Mouse (Mus musculus) limb, embryonic 14.5 days (tissue): ENCODE measurements around the gene Pmpcb. TPM values are rescaled to one million over a fixed set of nuclear protein-coding genes. Genes with fewer than 3 reads are reported as not detected.

Experiments
- ATAC-seq: fragments of 200-750 bp; cut with Nextera tagmentation; 2 replicates; pipeline ENCODE4 v1.8.0; 2017; ENCODE audit warnings: low read depth, moderate number of reproducible peaks, moderate TSS enrichment; ENCODE audit not compliant: low FRiP score
- DNase-seq: peaks from one replicate; pipeline ENCODE4 v3.0.0-alpha.2; 2015; ENCODE audit warnings: low spot score
- H3K27ac ChIP-seq: fragments of 300-500 bp; sonication (generic); replicated peaks from 2 replicates; pipeline ENCODE4 v1.5.1; 2014; ENCODE audit warnings: low read depth, mild to moderate bottlenecking, low read length, moderate library complexity, mixed read lengths
- H3K27me3 ChIP-seq: fragments of 300-500 bp; sonication (generic); 2 replicates; pipeline ENCODE4 v1.6.1; 2014; ENCODE audit warnings: low read length, mixed read lengths; ENCODE audit not compliant: control insufficient read depth, insufficient read depth
- H3K36me3 ChIP-seq: fragments of 300-500 bp; sonication (generic); 2 replicates; pipeline ENCODE4 v1.6.1; 2014; ENCODE audit warnings: mild to moderate bottlenecking, low read length, moderate library complexity, mixed read lengths; ENCODE audit not compliant: control insufficient read depth, insufficient read depth
- H3K4me1 ChIP-seq: fragments of 300-500 bp; sonication (generic); 2 replicates; pipeline ENCODE4 v1.6.1; 2014; ENCODE audit warnings: antibody characterized with exemption, low read length, mixed read lengths; ENCODE audit not compliant: control insufficient read depth, insufficient read depth
- H3K4me2 ChIP-seq: fragments of 300-500 bp; sonication (generic); replicated peaks from 2 replicates; pipeline ENCODE4 v1.6.1; 2014; ENCODE audit warnings: low read depth, mild to moderate bottlenecking, low read length, moderate library complexity; ENCODE audit not compliant: severe bottlenecking
- H3K4me3 ChIP-seq: fragments of 300-500 bp; sonication (generic); replicated peaks from 2 replicates; pipeline ENCODE4 v1.5.1; 2014; ENCODE audit warnings: low read length
- H3K9ac ChIP-seq: fragments of 300-500 bp; sonication (generic); 2 replicates; pipeline ENCODE4 v1.6.1; 2014; ENCODE audit warnings: mild to moderate bottlenecking, low read depth, low read length, moderate library complexity; ENCODE audit not compliant: severe bottlenecking
- H3K9me3 ChIP-seq: fragments of 300-500 bp; sonication (generic); 2 replicates; pipeline ENCODE4 v1.6.1; 2016; ENCODE audit warnings: low read length; ENCODE audit not compliant: control insufficient read depth
- POLR2A ChIP-seq: fragments of 200-500 bp; IDR thresholded peaks from 2 replicates; pipeline ENCODE4 v1.8.0; 2012; ENCODE audit warnings: inconsistent platforms, mild to moderate bottlenecking, moderate library complexity, borderline replicate concordance; ENCODE audit not compliant: insufficient read depth, insufficient read length; ENCODE audit errors: extremely low read depth
- WGBS: fragments of 180-500 bp; shearing (Covaris S2); extraction: QIAGEN DNeasy Blood & Tissue Kit; methylation state at CpG from one replicate; pipeline ENCODE4 v1.1.7; 2014; 5-methylcytosine and 5-hydroxymethylcytosine counted together
- polyA plus RNA-seq, 2 experiments: library from polyadenylated mRNA; depleted of rRNA in 1 of 2; stranded (reverse) in 1 of 2; unstranded in 1 of 2; fragments of >200 nt; fragmentation: Nextera tagmentation in 1 of 2; extraction: Ambion mirVana in 1 of 2; gene quantifications; 2 replicates each; pipeline versions ENCODE4 v1.2.1 to v1.2.3; 2012 to 2014

The Pmpcb gene
- polyA plus RNA-seq, 2 experiments, result 80.0 to 82.7 TPM

DNA sequence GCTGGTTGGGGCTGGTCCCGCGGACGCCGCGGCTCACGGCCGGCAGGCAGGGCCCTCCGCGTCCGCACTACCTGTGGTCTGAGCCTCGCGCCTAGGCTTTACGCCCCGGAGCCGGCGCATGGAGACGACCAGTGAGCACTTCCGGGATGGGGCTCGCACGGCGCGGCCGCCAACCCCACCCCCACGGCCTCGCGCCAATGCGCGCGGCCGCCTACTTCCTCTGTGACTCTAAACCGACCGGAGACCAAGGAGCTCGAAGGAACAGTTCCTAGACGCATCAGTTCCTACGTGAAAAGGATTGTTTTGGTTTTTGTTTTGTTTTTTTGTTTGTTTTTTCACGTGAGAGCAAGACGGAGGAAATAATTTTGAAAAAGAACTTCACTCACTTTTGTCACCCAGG, 48.1 kb downstream of the Pmpcb start, which contains the start of the genes Dnajc2 and Psmc2:
Dnajc2 (minus strand) TSS at position 199 of the 400 bp plus-strand sequence.
Psmc2 (plus strand) TSS at position 231 of the 400 bp plus-strand sequence.
- peak within 1 kb of the TSS; percentile 41; the same call in 1 of the 2 replicates for H3K27ac ChIP-seq
- under 1% methylated on average over 32 of the region's 37 CpGs for WGBS
- peak; percentile 94 for ATAC-seq

DNA sequence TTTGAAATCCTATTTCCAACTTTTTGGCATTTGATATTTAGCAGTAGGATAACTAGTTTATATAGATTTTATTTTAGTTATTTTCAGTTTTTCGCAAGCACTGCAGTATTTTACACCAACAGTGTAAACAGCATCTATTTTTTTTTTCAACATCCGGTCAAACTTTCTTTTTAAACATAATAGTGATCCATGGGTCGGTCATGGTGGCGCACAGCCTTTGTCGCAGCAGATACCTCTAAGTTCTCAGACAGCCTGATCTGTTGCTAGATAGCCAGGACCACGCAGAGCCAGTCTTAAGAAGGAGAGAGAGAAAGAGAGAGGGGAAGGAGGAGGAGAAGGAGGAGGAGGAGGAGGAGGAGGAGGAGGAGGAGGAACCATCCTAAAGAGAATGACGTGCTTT, 48.8 kb downstream of the Pmpcb start:
- TF ChIP-seq POLR2A, result no peak
- peak overlapping the region; percentile 72 for H3K4me2 ChIP-seq
- H3K4me3 ChIP-seq, result peak overlapping the region; percentile 97
- no peaks in the 10 kb centered on the region for H3K27me3 ChIP-seq
- ATAC-seq (no peak), DNase-seq (no peak)
- no peak overlapping the region for H3K9ac ChIP-seq
- no peak overlapping the region for H3K27ac ChIP-seq
- H3K4me1 ChIP-seq, result peaks cover 11% of the 10 kb centered on the region; the same call in 1 of the 2 replicates
- no peaks in the 10 kb centered on the region for H3K9me3 ChIP-seq
- peaks cover 26% of the 10 kb centered on the region for H3K36me3 ChIP-seq
- WGBS, result 81% methylated on average over 7 of the region's 7 CpGs

More for the DNA sequence above, 48.1 kb downstream of the Pmpcb start, which contains the start of the genes Dnajc2 and Psmc2:
- DNase-seq, result peak; percentile 92
- Histone ChIP-seq H3K27me3 (no peaks in the 10 kb centered on the region), H3K36me3 (peaks cover 32% of the 10 kb centered on the region), H3K9ac (peak within 1 kb of the TSS; percentile 72), H3K4me3 (peak within 1 kb of the TSS; percentile 97), H3K4me2 (peak within 1 kb of the TSS; percentile 87), H3K4me1 (peaks cover 11% of the 10 kb centered on the region; the same call in 1 of the 2 replicates), H3K9me3 (no peaks in the 10 kb centered on the region)
- no peak for TF ChIP-seq POLR2A

GRCm38 (mm10) chr5:21786258-21787185, 49.6 kb downstream of the Pmpcb start:
- Histone ChIP-seq H3K27me3 (no peaks in the 10 kb centered on the region), H3K4me1 (peaks cover 11% of the 10 kb centered on the region; the same call in 1 of the 2 replicates), H3K27ac (peak overlapping the region; percentile 67), H3K36me3 (peaks cover 25% of the 10 kb centered on the region), H3K9me3 (no peaks in the 10 kb centered on the region), H3K4me2 (peak overlapping the region; percentile 72), H3K9ac (peak overlapping the region; percentile 92), H3K4me3 (peak overlapping the region; percentile 95)
- TF ChIP-seq POLR2A, result peak; percentile 74; the same call in 1 of the 2 replicates
- WGBS, result 3% methylated on average over 49 of the region's 51 CpGs
- DNase-seq (peak; percentile 90), ATAC-seq (peak; percentile 87)

DNA sequence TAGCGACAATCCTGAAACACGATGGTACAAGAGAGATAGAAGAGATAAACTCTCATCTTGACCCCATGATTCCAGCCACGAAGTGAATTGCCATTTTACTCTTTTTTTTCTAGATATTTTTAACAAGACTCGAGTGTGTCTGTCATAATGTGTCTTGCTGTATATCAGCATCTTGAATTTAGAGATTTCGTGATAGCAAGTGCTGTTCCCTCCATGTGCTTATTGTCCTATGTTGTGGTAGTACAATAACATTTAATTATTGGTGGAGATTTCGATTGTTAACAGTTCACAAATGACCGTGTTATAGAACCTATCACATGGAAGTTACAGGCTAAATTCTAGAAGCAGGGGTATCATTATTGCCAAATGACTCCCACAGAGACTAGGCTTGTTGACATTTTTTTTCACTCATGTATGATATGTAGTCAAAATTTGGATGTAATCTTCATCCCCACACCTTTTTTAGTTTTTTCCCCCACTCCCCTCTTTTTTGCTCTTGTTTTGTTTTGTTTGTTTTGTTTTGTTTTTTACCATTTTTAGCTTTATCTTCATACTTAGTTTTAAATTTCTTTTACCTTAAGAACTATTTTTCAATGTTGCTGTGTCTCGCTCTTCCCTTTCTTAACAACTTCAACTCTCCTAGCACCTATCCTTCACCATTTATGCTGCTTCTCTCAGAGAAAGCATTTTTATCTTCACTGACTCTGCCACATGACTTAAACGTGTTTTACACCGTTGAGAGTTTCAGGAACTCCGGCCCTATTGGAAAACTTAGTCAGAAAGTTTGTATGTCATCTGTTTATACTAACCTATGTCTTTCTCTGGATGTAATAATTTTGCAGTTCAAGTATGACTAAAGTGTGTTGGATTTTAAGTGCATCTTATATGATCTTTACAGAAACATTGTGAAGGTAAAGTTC, 50.5 kb downstream of the Pmpcb start:
- H3K9ac ChIP-seq, result peak overlapping the region; percentile 92
- no peaks in the 10 kb centered on the region for H3K27me3 ChIP-seq
- H3K36me3 ChIP-seq, result peaks cover 16% of the 10 kb centered on the region
- H3K4me3 ChIP-seq, result peak overlapping the region; percentile 95
- WGBS, result 38% methylated on average over 11 of the region's 11 CpGs
- no peak for DNase-seq
- no peaks in the 10 kb centered on the region for H3K9me3 ChIP-seq
- H3K4me1 ChIP-seq, result peaks cover 11% of the 10 kb centered on the region; the same call in 1 of the 2 replicates
- no peak for ATAC-seq
- H3K27ac ChIP-seq, result no peak overlapping the region
- no peak for TF ChIP-seq POLR2A
- H3K4me2 ChIP-seq, result peak overlapping the region; percentile 72

- Histone ChIP-seq H3K4me3 (no peak overlapping the region), H3K36me3 (peaks cover 12% of the 10 kb centered on the region), H3K27me3 (no peaks in the 10 kb centered on the region), H3K9me3 (no peaks in the 10 kb centered on the region), H3K27ac (no peak overlapping the region), H3K4me2 (no peak overlapping the region), H3K4me1 (peaks cover 11% of the 10 kb centered on the region; the same call in 1 of the 2 replicates), H3K9ac (no peak overlapping the region)
- no peak for TF ChIP-seq POLR2A
- DNase-seq (no peak), ATAC-seq (no peak)
- WGBS, result 64% methylated on average over 5 of the region's 5 CpGs
Observed at GRCm38 (mm10) chr5:21789061-21789460, 52.1 kb downstream of the Pmpcb start.
